Mouse (Mus musculus) natural killer cell, adult 2 months (primary cell): ENCODE data around the gene Rbm47.
"Not testable (repeated sequence)": the region's sequence is repeated elsewhere in the genome, so short reads cannot be mapped to it uniquely, and the experiment has no call there.

Source experiments
- DNase-seq, 2 experiments: peaks; one replicate each; pipeline ENCODE4 v3.0.0; 2022; ENCODE audit warnings: low spot score in 2 of 2

Rbm47 gene

GRCm38 (mm10) chr5:66028232-66028631 is 144.7 kb downstream of the Rbm47 start:
- no peak for DNase-seq

- no peak for DNase-seq
Measured at GRCm38 (mm10) chr5:66027206-66027605, 145.7 kb downstream of the Rbm47 start.

GRCm38 (mm10) chr5:66026796-66027195 is 146.1 kb downstream of the Rbm47 start:
- DNase-seq, result no peak

- DNase-seq, result no peak
Measured at GRCm38 (mm10) chr5:66015449-66015961, 157.4 kb downstream of the Rbm47 start.

GRCm38 (mm10) chr5:66014437-66014836 is 158.5 kb downstream of the Rbm47 start:
- no peak for DNase-seq

GRCm38 (mm10) chr5:66013999-66014398 is 158.9 kb downstream of the Rbm47 start:
- DNase-seq, result no peak

- no peak for DNase-seq
Measured at GRCm38 (mm10) chr5:66008245-66008967, 164.5 kb downstream of the Rbm47 start.

- DNase-seq, result no peak
Measured at GRCm38 (mm10) chr5:66005041-66005678, 167.8 kb downstream of the Rbm47 start.

GRCm38 (mm10) chr5:66004134-66004925 is 168.6 kb downstream of the Rbm47 start, which contains the start of gene 9130230L23Rik:
9130230L23Rik (minus strand) TSS chr5:66004285.
- no peak for DNase-seq

- no peak for DNase-seq
Measured at GRCm38 (mm10) chr5:66001232-66001631, 171.7 kb downstream of the Rbm47 start.

GRCm38 (mm10) chr5:66000567-66001125 is 172.3 kb downstream of the Rbm47 start:
- DNase-seq, result no peak

- no peak for DNase-seq
Measured at GRCm38 (mm10) chr5:66000074-66000473, 172.8 kb downstream of the Rbm47 start.

GRCm38 (mm10) chr5:65999106-65999505 is 173.8 kb downstream of the Rbm47 start:
- DNase-seq, result no peak

GRCm38 (mm10) chr5:65997813-65998212 is 175.1 kb downstream of the Rbm47 start:
- DNase-seq, result no peak

GRCm38 (mm10) chr5:65994643-65995042 is 178.3 kb downstream of the Rbm47 start:
- DNase-seq, result no peak

GRCm38 (mm10) chr5:65991191-65991590 is 181.7 kb downstream of the Rbm47 start:
- peak in 1 of 2 experiments; percentile 41 for DNase-seq

GRCm38 (mm10) chr5:65987004-65987403 is 185.9 kb downstream of the Rbm47 start:
- not testable (repeated sequence) for DNase-seq

- DNase-seq, result no peak
Measured at GRCm38 (mm10) chr5:65986426-65986825, 186.5 kb downstream of the Rbm47 start.

GRCm38 (mm10) chr5:65975731-65976130 is 197.2 kb downstream of the Rbm47 start:
- no peak for DNase-seq

GRCm38 (mm10) chr5:65973189-65973588 is 199.7 kb downstream of the Rbm47 start:
- DNase-seq, result no peak

- no peak for DNase-seq
Measured at GRCm38 (mm10) chr5:65968004-65968403, 204.9 kb downstream of the Rbm47 start.

- DNase-seq, result no peak
Measured at GRCm38 (mm10) chr5:65967091-65967490, 205.8 kb downstream of the Rbm47 start.
